Mouse (Mus musculus) G1E (cell line): ENCODE measurements around the gene Gng13.

ENCODE experiments used
- CTCF ChIP-seq: IDR thresholded peaks from 2 replicates; pipeline ENCODE4 v1.5.1; 2012; ENCODE audit warnings: low read depth, low read length, inconsistent platforms, mixed read lengths
- GATA1 ChIP-seq: IDR thresholded peaks from 2 replicates; pipeline ENCODE4 v1.6.1; 2012; ENCODE audit warnings: borderline replicate concordance, low read length, inconsistent platforms, mixed read lengths
- GATA2 ChIP-seq: IDR thresholded peaks from 2 replicates; pipeline ENCODE4 v1.6.1; 2012; ENCODE audit warnings: low read depth, low read length, inconsistent platforms, borderline replicate concordance
- TAL1 ChIP-seq: conservative IDR thresholded peaks from 2 replicates; pipeline ENCODE4 v1.6.1; 2012; ENCODE audit warnings: low read depth, low read length, inconsistent platforms, mixed read lengths

GRCm38 (mm10) chr17:25716130-25716529 lies 841 bp upstream of the Gng13 start:
- TF ChIP-seq CTCF (no peak), GATA1 (no peak), TAL1 (no peak), GATA2 (no peak)
